Mouse (Mus musculus): ENCODE results near the gene Prkaa2.

Prkaa2 gene

GRCm38 (mm10) chr4:105108641-105109198 lies 970 bp downstream of the Prkaa2 start:
- DNase-seq (ENCODE audit: low read depth, low spot score): no peak

- DNase-seq (ENCODE audit: low read depth, low spot score): no peak
Measured at GRCm38 (mm10) chr4:105107943-105108640, 1.6 kb downstream of the Prkaa2 start.

- no peak for DNase-seq (ENCODE audit: low read depth, low spot score)
Measured at GRCm38 (mm10) chr4:105104099-105104872, 5.4 kb downstream of the Prkaa2 start.

GRCm38 (mm10) chr4:105101337-105101688 lies 8.4 kb downstream of the Prkaa2 start:
- DNase-seq (ENCODE audit: low read depth, low spot score): no peak

GRCm38 (mm10) chr4:105100508-105101336 lies 9.0 kb downstream of the Prkaa2 start:
- DNase-seq (ENCODE audit: low read depth, low spot score): no peak

GRCm38 (mm10) chr4:105098660-105099059 lies 11.0 kb downstream of the Prkaa2 start:
- DNase-seq (ENCODE audit: low read depth, low spot score): no peak

- no peak for DNase-seq (ENCODE audit: low read depth, low spot score)
Measured at GRCm38 (mm10) chr4:105098158-105098557, 11.5 kb downstream of the Prkaa2 start.

GRCm38 (mm10) chr4:105095316-105095715 lies 14.4 kb downstream of the Prkaa2 start:
- DNase-seq (ENCODE audit: low read depth, low spot score): no peak

GRCm38 (mm10) chr4:105093951-105094350 lies 15.7 kb downstream of the Prkaa2 start:
- DNase-seq (ENCODE audit: low read depth, low spot score): no peak

- DNase-seq (ENCODE audit: low read depth, low spot score): no peak
Measured at GRCm38 (mm10) chr4:105090417-105090816, 19.3 kb downstream of the Prkaa2 start.

- no peak for DNase-seq (ENCODE audit: low read depth, low spot score)
Measured at GRCm38 (mm10) chr4:105089386-105089785, 20.3 kb downstream of the Prkaa2 start.

- DNase-seq (ENCODE audit: low read depth, low spot score): no peak
Measured at GRCm38 (mm10) chr4:105088671-105089070, 21.0 kb downstream of the Prkaa2 start.

GRCm38 (mm10) chr4:105076152-105076551 lies 33.5 kb downstream of the Prkaa2 start:
- DNase-seq (ENCODE audit: low read depth, low spot score): no peak

- no peak for DNase-seq (ENCODE audit: low read depth, low spot score)
Measured at GRCm38 (mm10) chr4:105071761-105072427, 37.8 kb downstream of the Prkaa2 start.

GRCm38 (mm10) chr4:105070982-105071381 lies 38.7 kb downstream of the Prkaa2 start:
- DNase-seq (ENCODE audit: low read depth, low spot score): no peak

GRCm38 (mm10) chr4:105051291-105051690 lies 58.4 kb downstream of the Prkaa2 start:
- no peak for DNase-seq (ENCODE audit: low read depth, low spot score)

- DNase-seq (ENCODE audit: low read depth, low spot score): no peak
Measured at GRCm38 (mm10) chr4:105050041-105050440, 59.6 kb downstream of the Prkaa2 start.

GRCm38 (mm10) chr4:105034259-105034658 lies 75.4 kb downstream of the Prkaa2 start:
- no peak for DNase-seq (ENCODE audit: low read depth, low spot score)

GRCm38 (mm10) chr4:105033153-105033552 lies 76.5 kb downstream of the Prkaa2 start:
- no peak for DNase-seq (ENCODE audit: low read depth, low spot score)

GRCm38 (mm10) chr4:105031104-105031503 lies 78.6 kb downstream of the Prkaa2 start:
- DNase-seq (ENCODE audit: low read depth, low spot score): no peak

GRCm38 (mm10) chr4:105027278-105027677 lies 82.4 kb downstream of the Prkaa2 start:
- DNase-seq (ENCODE audit: low read depth, low spot score): no peak

Data from brain, embryonic 18.5 days (tissue).